Mouse (Mus musculus) spleen, adult 2 months (tissue): ENCODE results near the gene Fcmr.

ENCODE experiments used
- CTCF ChIP-seq: fragments of 200-500 bp; IDR thresholded peaks from 2 replicates; pipeline ENCODE4 v1.5.1; 2011; ENCODE audit warnings: mild to moderate bottlenecking, inconsistent platforms; ENCODE audit not compliant: insufficient read depth, insufficient read length, insufficient replicate concordance; ENCODE audit errors: extremely low read depth
- POLR2A ChIP-seq: fragments of 200-500 bp; IDR thresholded peaks from 2 replicates; pipeline ENCODE4 v1.6.1; 2011; ENCODE audit warnings: low read depth, low read length, inconsistent platforms

- TF ChIP-seq CTCF (no peak), POLR2A (no peak)
Measured at GRCm38 (mm10) chr1:130819737-130820136, 45.7 kb upstream of the Fcmr start.
